In the genomic region with DNA sequence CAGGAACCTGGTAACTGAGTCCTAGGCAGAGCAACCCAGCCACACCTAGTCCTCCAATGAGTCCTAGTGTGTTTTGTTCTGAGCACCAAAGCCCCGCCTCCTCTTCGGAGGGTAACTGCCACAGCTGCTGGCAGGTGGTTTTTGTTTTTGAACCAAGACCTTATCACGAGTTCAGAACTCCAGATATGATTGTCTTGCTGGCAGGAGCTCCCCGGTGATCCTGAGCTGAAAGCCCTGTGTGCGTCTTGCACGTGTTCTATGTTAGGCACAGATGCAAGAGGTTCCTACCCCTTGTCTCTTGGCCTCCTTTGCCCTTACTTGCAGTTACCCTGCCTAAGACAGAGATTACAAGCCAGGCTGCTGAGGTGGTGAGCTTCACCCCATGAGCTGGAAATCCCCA, we compare ENCODE assay signal across 14 mouse cellular contexts. TPM values are rescaled to one million over a fixed set of nuclear protein-coding genes. Genes with fewer than 3 reads are reported as not detected.
A peak's percentile ranks its signal among the peaks of the same experiment; 100 is the strongest.
DNase-seq lines count a peak whose midpoint lies in the region; ATAC-seq and TF ChIP-seq lines count a peak whose summit lies in the region.
"Had no signal": no experiment of that assay in that cellular context is flagged by ENCODE, and none has a peak within 500 bp of the region (broad histone marks: within the 10 kb centered on the region; RNA-seq: fewer than 3 reads in every experiment).

No protein-coding gene starts in this region.

- peak overlapping the region; percentile 41 for H3K4me2 ChIP-seq in CH12.LX (ENCODE audit: insufficient read depth, low read depth, poor library complexity, severe bottlenecking)
- no peak overlapping the region for H3K4me2 ChIP-seq in liver, postnatal 0 days (ENCODE audit: low read depth, low read length)
- H3K4me2 ChIP-seq: heart, embryonic 15.5 days had no signal

- H3K9me3 ChIP-seq in CH12.LX (replicated peaks; ENCODE audit: low read length) = no peaks in the 10 kb centered on the region
- H3K9me3 ChIP-seq in liver, postnatal 0 days (ENCODE audit: low read length) = no peaks in the 10 kb centered on the region
- H3K9me3 ChIP-seq: heart, embryonic 15.5 days had no signal

- no peak overlapping the region for H3K4me3 ChIP-seq in CH12.LX (replicated peaks in 1 of 3; ENCODE audit: low read depth in 2 of 3, low read length in 2 of 3, poor library complexity in 1 of 3)
- H3K4me3 ChIP-seq in liver, postnatal 0 days (ENCODE audit: low read depth, low read length) = no peak overlapping the region
- H3K4me3 ChIP-seq: heart, embryonic 15.5 days had no signal

- peak; percentile 34 for TF ChIP-seq POLR2A in CH12.LX (IDR thresholded peaks at IDR 0.05; ENCODE audit: low read depth, low read length)

- H3K36me3 ChIP-seq in CH12.LX (replicated peaks in 1 of 2; ENCODE audit: control insufficient read depth in 1 of 2, insufficient read depth in 1 of 2, low read length in 1 of 2) = no peaks in the 10 kb centered on the region
- H3K36me3 ChIP-seq in liver, postnatal 0 days (replicated peaks; ENCODE audit: insufficient read depth, low read length) = no peaks in the 10 kb centered on the region
- H3K36me3 ChIP-seq in splenic B cell, adult 2 months (ENCODE audit: control insufficient read depth, insufficient read depth, low read length, poor library complexity, severe bottlenecking) = no peaks in the 10 kb centered on the region
- H3K36me3 ChIP-seq: heart, embryonic 15.5 days had no signal

- peaks cover 31 to 57% of the 10 kb centered on the region in 2 experiments for H3K4me1 ChIP-seq in CH12.LX (ENCODE audit: control insufficient read depth in 1 of 2, insufficient read depth in 2 of 2)
- peaks cover 8% of the 10 kb centered on the region; the same call in 1 of the 2 replicates for H3K4me1 ChIP-seq in liver, postnatal 0 days (ENCODE audit: insufficient read depth)

- no peaks in the 10 kb centered on the region for H3K27me3 ChIP-seq in CH12.LX (replicated peaks)
- no peaks in the 10 kb centered on the region for H3K27me3 ChIP-seq in liver, postnatal 0 days (ENCODE audit: insufficient read depth, low read length)
- H3K27me3 ChIP-seq in splenic B cell, adult 2 months (ENCODE audit: control insufficient read depth, insufficient read depth, low read length, poor library complexity, severe bottlenecking) = no peaks in the 10 kb centered on the region
- H3K27me3 ChIP-seq: heart, embryonic 15.5 days had no signal

- in situ Hi-C loops in CH12.LX (cut with MboI; ENCODE audit: low pct_ligation_motif_present, low pct_unique_long_range_greater_than_20kb, low sequenced_read_pairs) = no loop called here

- H3K27ac ChIP-seq in CH12.LX (ENCODE audit: insufficient read depth, low read depth) = peak overlapping the region; percentile 99
- peak overlapping the region; percentile 86 for H3K27ac ChIP-seq in liver, postnatal 0 days (ENCODE audit: low read depth)
- H3K27ac ChIP-seq: heart, embryonic 15.5 days had no signal

- peak overlapping the region; percentile 56; the same call in 1 of the 2 replicates for H3K9ac ChIP-seq in CH12.LX (ENCODE audit: insufficient read depth, low read depth)
- H3K9ac ChIP-seq in liver, postnatal 0 days (replicated peaks) = no peak overlapping the region
- H3K9ac ChIP-seq: heart, embryonic 15.5 days had no signal

- TF ChIP-seq RAD21 in CH12.LX (IDR thresholded peaks at IDR 0.05; ENCODE audit: low read depth, low read length) = no peak

- DNase-seq in A20 (ENCODE audit: low read depth, low spot score) = peak; percentile 87
- DNase-seq in CH12.LX (ENCODE audit: extremely low read depth) = peak; percentile 85
- DNase-seq in liver, postnatal 0 days = no peak
- DNase-seq in splenic B cell, adult 2 months (ENCODE audit: low read depth, low spot score) = peak; percentile 75
- no peak for DNase-seq in adrenal gland, adult (ENCODE audit: inconsistent age in 2 of 2, low spot score in 1 of 2)
- DNase-seq in adrenal gland, adult 18-20 months (ENCODE audit: low spot score in 2 of 2) = no peak
- no peak for DNase-seq in kidney, postnatal 4 days
- no peak for DNase-seq in kidney, postnatal 14 days
- DNase-seq: adrenal gland, postnatal 14 days; cerebellum, adult 11-12 months; gastrocnemius, postnatal 14 days; lung, postnatal 14 days had no signal

- dilution Hi-C loops in CH12.LX (cut with MboI; ENCODE audit: extremely low pct_ligation_motif_present, extremely low pct_unique_long_range_greater_than_20kb, low sequenced_read_pairs) = no loop called here

- peak; percentile 85 for TF ChIP-seq EP300 in CH12.LX (IDR thresholded peaks at IDR 0.05; ENCODE audit: low read length)
- no peak for TF ChIP-seq EP300 in liver, postnatal 0 days (IDR thresholded peaks at IDR 0.05; ENCODE audit: low read depth)

- TF ChIP-seq CTCF in CH12.LX (conservative IDR thresholded peaks at IDR 0.05 in 1 of 2, IDR thresholded peaks at IDR 0.05 in 1 of 2; ENCODE audit: low read depth in 2 of 2, low read length in 2 of 2) = no peak
- no peak for TF ChIP-seq CTCF in liver, postnatal 0 days (IDR thresholded peaks at IDR 0.05; ENCODE audit: low read depth)

- no peaks in the 10 kb centered on the region for H3K79me2 ChIP-seq in CH12.LX (replicated peaks; ENCODE audit: control insufficient read depth, extremely low read depth, insufficient read depth, poor library complexity, severe bottlenecking)

- 0 out of 2 replicates have a peak, but pooled peaks have one; percentile 14 for ATAC-seq in liver, postnatal 0 days
- ATAC-seq: forebrain, embryonic 14.5 days had no signal

- WGBS in liver, postnatal 0 days (ENCODE audit: insufficient replicate concordance) = 29% methylated on average over 6 of the region's 6 CpGs

TF ChIP-seq in CH12.LX, 34 proteins besides CTCF, POLR2A, EP300 and RAD21:
- peak; percentile 78 for TF ChIP-seq MEF2A (IDR thresholded peaks at IDR 0.05; ENCODE audit: borderline replicate concordance, low read depth, low read length)
- TF ChIP-seq PAX5 (IDR thresholded peaks at IDR 0.05; ENCODE audit: low read length) = no peak
- 0 out of 2 replicates have a peak, but pooled peaks have one; percentile 41 for TF ChIP-seq ZMIZ1 (IDR thresholded peaks at IDR 0.05; ENCODE audit: low read depth, low read length)
- TF ChIP-seq JUND (conservative IDR thresholded peaks at IDR 0.05; ENCODE audit: low read depth, low read length) = peak; percentile 40; the same call in 1 of the 2 replicates
- TF ChIP-seq ELF1 (IDR thresholded peaks at IDR 0.05; ENCODE audit: low read depth, low read length) = 0 out of 2 replicates have a peak, but pooled peaks have one; percentile 16
- TF ChIP-seq IRF4 (IDR thresholded peaks at IDR 0.05; ENCODE audit: low read depth, low read length) = peak; percentile 90
- TF ChIP-seq ETS1 (conservative IDR thresholded peaks at IDR 0.05; ENCODE audit: low read depth, low read length) = peak; percentile 97
- TF ChIP-seq SIN3A (IDR thresholded peaks at IDR 0.05; ENCODE audit: low read length) = peak; percentile 86
- no peak for TF ChIP-seq NRF1 (IDR thresholded peaks at IDR 0.05; ENCODE audit: low read depth, low read length)
- peak; percentile 13; the same call in 1 of the 2 replicates for TF ChIP-seq MAFK (IDR thresholded peaks at IDR 0.05; ENCODE audit: insufficient replicate concordance, low read length)
- TF ChIP-seq MXI1 (IDR thresholded peaks at IDR 0.05; ENCODE audit: low read depth, low read length) = peak; percentile 86
- TF ChIP-seq JUN (IDR thresholded peaks at IDR 0.05; ENCODE audit: insufficient read depth, low read depth, low read length) = peak; percentile 32; the same call in 1 of the 2 replicates
- TF ChIP-seq ZNF384 (IDR thresholded peaks at IDR 0.05; ENCODE audit: low read depth, low read length) = no peak
- TF ChIP-seq GABPA (IDR thresholded peaks at IDR 0.05; ENCODE audit: insufficient replicate concordance, low read depth, low read length) = no peak
- TF ChIP-seq HCFC1 (IDR thresholded peaks at IDR 0.05; ENCODE audit: low read depth, low read length) = 0 out of 2 replicates have a peak, but pooled peaks have one; percentile 24
- TF ChIP-seq POLR2AphosphoS2 (IDR thresholded peaks at IDR 0.05; ENCODE audit: low read depth, low read length) = no peak
- TF ChIP-seq NELFE (IDR thresholded peaks at IDR 0.05; ENCODE audit: low read depth, low read length) = peak; percentile 52
- TF ChIP-seq MYC (IDR thresholded peaks at IDR 0.05; ENCODE audit: low read depth, low read length) = peak; percentile 89
- no peak for TF ChIP-seq E2F4 (IDR thresholded peaks at IDR 0.05; ENCODE audit: insufficient replicate concordance, low read depth, low read length)
- TF ChIP-seq CHD1 (IDR thresholded peaks at IDR 0.05; ENCODE audit: low read depth, low read length) = no peak
- 0 out of 2 replicates have a peak, but pooled peaks have one; percentile 17 for TF ChIP-seq KAT2A (IDR thresholded peaks at IDR 0.05; ENCODE audit: insufficient replicate concordance, low read length)
- 0 out of 2 replicates have a peak, but pooled peaks have one; percentile 14 for TF ChIP-seq SMC3 (IDR thresholded peaks at IDR 0.05; ENCODE audit: low read depth, low read length)
- no peak for TF ChIP-seq USF2 (conservative IDR thresholded peaks at IDR 0.05; ENCODE audit: low read depth, low read length)
- peak; percentile 91 for TF ChIP-seq TCF12 (IDR thresholded peaks at IDR 0.05; ENCODE audit: low read depth, low read length)
- TF ChIP-seq MAZ (IDR thresholded peaks at IDR 0.05; ENCODE audit: low read depth, low read length) = no peak
- TF ChIP-seq BHLHE40 (IDR thresholded peaks at IDR 0.05; ENCODE audit: low read depth, low read length) = peak; percentile 99
- peak; percentile 89 for TF ChIP-seq MAX (IDR thresholded peaks at IDR 0.05; ENCODE audit: low read length)
- TF ChIP-seq ZKSCAN1 (IDR thresholded peaks at IDR 0.05; ENCODE audit: borderline replicate concordance, low read depth, low read length) = no peak

RNA-seq across cellular contexts. Expression of gene Sash3, which starts 4.8 kb away (rescaled TPM):
- total RNA-seq in CH12.LX (2012; rRNA removed) (88.9 and 96.3 TPM in 2 replicates), CH12.LX (2014; rRNA removed) (138 and 148 TPM in 2 replicates)
- 87.6 and 90.9 TPM in 2 replicates for polyA plus RNA-seq in CH12.LX (2012; ENCODE audit: insufficient read length, low read depth)
- 8.4 and 9.3 TPM in 2 replicates for polyA plus RNA-seq in liver, postnatal 0 days (2015; fragmentation: Nextera tagmentation; extraction: Ambion mirVana)
- 1 to 10 TPM; 1.5 to 2.2 TPM for total RNA-seq in adrenal gland, adult 18-20 months (2021)

RNA-seq across cellular contexts. Expression of gene Xpnpep2, which starts 33.0 kb away (rescaled TPM):
- total RNA-seq in CH12.LX (2012; rRNA removed) (0.04 and 0.08 TPM in 2 replicates), CH12.LX (2014; rRNA removed) (0.05 and 0.09 TPM in 2 replicates)
- 0.07 and 0.14 TPM in 2 replicates for polyA plus RNA-seq in CH12.LX (2012; ENCODE audit: insufficient read length, low read depth)
- 0.05 TPM in 1 of 2 replicates, not detected in the other for polyA plus RNA-seq in liver, postnatal 0 days (2015; fragmentation: Nextera tagmentation; extraction: Ambion mirVana)
- 1 to 10 TPM; 1.4 to 3.7 TPM for total RNA-seq in adrenal gland, adult 18-20 months (2021)

Comparison
In these comparisons a context has a peak if more than half of its experiments do, and no peak if none do; other contexts are left out.
1. DNase-seq: peak in A20 (single experiment), CH12.LX (single experiment) and splenic B cell, adult 2 months (single experiment); none in liver, postnatal 0 days (single experiment), adrenal gland, adult (0 of 2), adrenal gland, adult 18-20 months (0 of 2), kidney, postnatal 4 days (0 of 2) and kidney, postnatal 14 days (single experiment).
2. RNA of gene Sash3, which starts 4.8 kb away (total RNA-seq): 88.9 to 148 TPM in CH12.LX; 1.5 to 2.2 TPM in adrenal gland, adult 18-20 months; every median in the first group is over 10 times any median in the second.